Mouse (Mus musculus): ENCODE measurements at regions not wholly inside any gene's neighbourhood (a gene's known extent, or its start where the extent isn't known, plus 50 kb on each side); places are given as distances from the start of the nearest gene placed in this dataset.

DNA sequence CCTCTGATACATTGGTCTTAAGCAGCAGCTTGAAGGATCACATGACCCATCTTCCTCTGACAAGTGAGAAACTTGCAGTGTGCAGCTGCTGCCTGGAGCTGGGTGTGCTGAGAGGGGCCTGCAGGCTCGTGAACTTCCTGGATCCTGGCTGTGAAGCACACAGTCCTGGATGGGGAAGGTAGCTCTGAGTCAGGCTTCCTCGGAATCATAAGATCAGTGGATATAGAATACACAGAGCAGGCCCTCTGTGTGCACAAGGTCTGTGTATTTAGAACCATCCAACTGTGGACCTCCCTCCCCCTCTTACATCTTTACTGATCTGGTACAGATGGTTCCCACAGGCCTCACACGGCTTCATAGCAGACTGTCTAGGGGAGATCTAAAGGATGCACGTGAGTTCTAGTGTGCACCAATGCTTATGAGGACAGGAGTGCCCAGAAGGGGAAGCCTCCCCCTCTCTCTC, 143.1 kb upstream of the Gm26897 start:
- ATAC-seq (replicated peaks; ENCODE audit: low read depth, poor library complexity, severe bottlenecking), result peak; percentile 30; the same call in 1 of the 2 replicates

DNA sequence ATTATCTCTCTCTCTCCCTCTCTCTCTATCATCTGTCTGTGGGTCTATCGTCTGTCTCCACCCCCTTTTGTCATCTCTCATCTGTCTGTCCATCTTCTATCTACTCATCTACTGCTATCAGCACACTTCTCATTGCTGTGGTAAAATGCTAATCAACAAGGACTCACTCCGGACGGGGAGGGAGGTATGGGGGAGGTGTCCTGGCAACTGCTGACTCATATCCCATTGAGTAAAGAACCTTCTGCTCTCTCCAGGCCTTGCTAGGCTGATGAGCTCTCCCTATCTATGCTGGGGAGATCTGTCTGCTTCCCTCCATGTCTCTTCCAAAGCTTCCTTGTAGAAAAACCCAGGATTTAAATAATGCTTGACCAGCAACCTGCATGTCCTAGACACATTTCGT, 140.9 kb upstream of the Gm26897 start:
- ATAC-seq (replicated peaks; ENCODE audit: low read depth, poor library complexity, severe bottlenecking), result peak; percentile 44; the same call in 1 of the 2 replicates

DNA sequence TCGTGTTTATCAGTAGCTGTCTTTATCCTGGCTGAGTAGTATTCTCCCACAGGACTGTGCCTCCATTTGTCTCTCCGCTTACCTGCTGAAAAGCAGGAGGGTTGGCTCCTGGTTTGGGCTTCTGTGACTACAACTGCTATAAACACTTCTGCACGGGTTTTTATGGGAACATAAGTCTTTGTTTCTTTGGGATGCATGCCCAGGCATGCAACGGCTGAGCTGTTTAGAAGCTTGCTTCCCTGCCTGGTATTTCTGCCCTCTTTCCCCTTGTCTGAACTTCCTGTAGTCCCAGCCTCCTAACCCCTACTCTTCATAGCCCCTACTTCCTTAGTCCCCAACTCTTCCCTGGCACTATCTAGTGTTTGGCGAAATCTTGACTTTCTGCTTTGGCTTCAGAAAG, 139.6 kb upstream of the Gm26897 start:
- no peak for ATAC-seq (replicated peaks; ENCODE audit: low read depth, poor library complexity, severe bottlenecking)

DNA sequence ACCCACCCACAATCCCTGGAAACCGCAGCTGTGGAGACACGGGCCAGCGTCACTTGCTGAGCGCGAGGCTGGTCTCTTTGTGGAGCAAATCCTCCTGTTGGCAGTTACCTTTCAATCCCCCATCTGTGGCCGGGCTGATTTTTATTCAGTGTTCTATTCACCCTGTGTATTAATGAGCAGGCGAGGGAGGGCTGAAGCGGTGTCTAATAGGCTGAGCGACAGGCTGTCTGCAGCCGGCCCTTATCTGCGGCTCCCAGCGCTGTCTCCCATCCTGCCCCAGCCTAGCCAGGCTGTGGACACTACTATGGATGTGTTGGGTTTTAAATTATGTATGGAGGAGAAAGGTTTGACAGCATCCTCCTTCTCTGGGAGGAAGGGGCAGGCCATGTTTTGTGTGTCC, 138.3 kb upstream of the Gm26897 start:
- ATAC-seq (replicated peaks; ENCODE audit: low read depth, poor library complexity, severe bottlenecking), result peak; percentile 68

DNA sequence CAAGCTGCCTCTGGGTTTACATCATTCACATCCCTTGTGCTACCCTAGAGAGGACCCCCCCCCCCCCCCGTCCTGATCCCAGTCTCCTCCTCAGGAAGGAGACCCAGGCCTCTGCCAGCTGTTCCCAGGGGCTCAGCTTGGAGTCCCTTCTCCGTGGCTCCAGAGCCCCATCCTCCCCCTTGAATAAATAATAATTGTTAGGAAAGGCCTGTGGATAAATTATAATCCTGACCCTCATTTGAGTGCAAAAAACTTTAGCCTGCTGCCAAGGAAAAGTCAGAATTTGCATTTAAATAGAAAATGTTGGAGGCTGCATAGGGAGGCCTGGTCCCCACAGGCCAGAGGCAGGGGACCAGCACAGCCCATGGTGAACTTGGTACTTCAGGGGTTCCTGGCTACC, 136.0 kb upstream of the Gm26897 start:
- no peak for ATAC-seq (replicated peaks; ENCODE audit: low read depth, poor library complexity, severe bottlenecking)

DNA sequence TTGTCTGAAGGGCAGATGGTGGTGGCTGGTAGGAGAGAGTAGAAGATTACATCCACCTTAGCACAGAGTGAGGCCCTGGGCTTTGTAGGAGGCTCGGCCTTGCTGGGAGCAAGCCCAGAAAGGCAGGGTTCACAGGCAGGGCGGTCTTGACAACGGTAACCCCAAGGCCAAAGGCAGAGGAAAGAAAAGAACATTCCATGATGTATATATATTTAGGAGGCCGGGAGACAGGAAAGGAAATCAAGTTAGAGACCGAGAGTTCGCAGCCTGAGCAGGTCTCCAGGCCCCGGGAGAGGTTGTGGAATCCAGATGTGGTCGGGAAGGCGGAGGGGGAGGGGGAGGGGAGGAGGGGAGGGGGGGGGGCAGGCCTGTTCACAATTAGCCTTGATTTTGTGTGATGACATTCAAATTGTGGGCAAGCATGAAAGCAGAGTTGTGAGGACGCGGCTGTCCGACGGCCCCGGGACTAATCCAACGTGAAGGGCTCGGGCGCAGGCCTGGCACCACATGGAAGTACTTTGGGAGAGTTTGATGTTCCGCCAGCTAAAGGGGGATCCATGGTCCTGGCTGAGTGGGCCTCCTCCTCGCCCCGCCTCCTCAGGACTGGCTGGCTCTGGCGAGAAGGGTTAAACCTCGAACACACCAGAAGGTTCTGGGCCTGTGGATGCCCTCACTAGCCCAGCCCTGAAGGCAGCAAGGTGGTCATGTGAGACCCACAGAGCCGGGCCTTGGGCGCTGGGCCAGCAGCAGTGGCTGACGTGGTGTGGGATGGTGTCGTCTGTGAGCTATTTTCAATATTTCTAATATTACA, 131.8 kb upstream of the Gm26897 start:
- peak; percentile 43 for ATAC-seq (replicated peaks; ENCODE audit: low read depth, poor library complexity, severe bottlenecking)

DNA sequence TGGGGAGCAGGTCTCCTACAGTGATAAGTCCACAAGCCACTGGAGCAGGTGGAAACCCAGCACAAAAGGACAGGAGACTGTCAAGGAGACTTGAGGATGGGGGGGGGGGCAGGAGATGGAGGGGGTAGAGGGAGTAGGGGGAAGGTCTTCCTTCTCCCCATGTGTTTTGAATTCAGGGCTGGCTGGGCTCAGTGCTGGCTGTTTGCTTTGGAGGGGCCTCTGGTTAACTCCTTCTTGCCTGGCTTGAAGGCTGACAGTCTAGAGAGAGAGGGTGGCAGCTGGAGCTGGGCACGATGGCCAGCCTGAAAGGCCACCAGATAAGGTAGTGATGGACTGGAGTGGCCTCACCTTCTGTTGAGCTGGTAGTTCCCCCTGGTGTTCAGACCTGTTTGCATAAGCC, 120.0 kb upstream of the Gm26897 start:
- no peak for ATAC-seq (replicated peaks; ENCODE audit: low read depth, poor library complexity, severe bottlenecking)

DNA sequence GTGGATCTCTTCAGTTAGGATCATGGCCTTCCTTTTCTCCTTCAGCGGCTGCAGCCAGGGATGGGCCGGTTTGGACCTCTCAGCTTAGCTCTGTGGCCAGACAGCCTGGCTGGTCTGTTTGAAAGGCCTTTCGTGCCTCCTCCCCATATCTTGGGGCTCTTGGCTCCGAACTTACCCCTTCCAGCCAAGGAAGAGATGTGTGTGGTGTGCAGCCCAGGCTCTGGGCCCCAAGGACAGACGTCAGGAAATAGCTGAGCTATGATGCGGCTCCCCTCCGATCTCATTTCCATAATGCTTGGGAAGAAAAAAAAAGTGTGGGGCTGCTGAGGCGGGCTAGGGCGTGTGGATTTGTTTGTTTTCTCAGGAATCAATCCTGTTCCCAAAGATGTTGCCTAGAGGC, 113.8 kb upstream of the Gm26897 start:
- no peak for ATAC-seq (replicated peaks; ENCODE audit: low read depth, poor library complexity, severe bottlenecking)

DNA sequence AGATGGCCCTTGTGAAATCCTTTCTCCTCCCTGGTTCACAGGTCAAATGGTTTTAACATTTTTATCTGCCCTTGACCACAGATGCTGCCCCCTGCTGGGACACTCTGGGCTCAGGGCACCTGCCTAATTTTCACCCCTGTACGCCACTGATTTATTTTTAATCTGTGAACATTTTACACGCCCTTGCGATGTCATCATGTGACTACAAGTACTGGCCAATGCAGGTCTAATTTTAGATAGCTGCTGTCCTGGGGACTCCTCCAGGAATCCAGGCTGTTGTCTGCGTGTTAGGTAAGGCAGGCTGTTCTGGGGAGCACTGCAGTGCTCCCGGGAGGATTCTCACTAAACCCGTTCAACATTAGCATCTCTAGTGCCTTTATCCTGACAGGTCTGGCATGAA, 113.1 kb upstream of the Gm26897 start:
- ATAC-seq (replicated peaks; ENCODE audit: low read depth, poor library complexity, severe bottlenecking), result no peak

DNA sequence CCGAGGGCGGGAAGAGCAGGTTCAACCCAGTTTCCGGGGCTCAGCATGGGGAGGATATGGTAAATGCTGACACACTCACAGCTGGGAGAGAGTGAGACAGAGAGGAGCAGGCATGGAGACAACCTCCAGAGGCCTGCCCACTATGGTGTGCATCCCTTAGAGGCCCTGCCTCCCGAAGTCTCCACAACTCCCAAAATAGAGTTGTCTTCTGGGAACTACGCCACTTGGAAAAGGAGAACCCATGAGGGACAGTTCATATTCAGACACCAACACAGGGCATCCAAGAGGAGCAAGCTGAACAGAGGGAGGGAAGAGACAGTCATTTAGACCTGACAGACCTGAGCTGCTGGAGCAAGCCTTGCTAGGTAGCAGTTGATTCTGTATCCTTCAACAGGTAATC, 111.2 kb upstream of the Gm26897 start:
- no peak for ATAC-seq (replicated peaks; ENCODE audit: low read depth, poor library complexity, severe bottlenecking)

DNA sequence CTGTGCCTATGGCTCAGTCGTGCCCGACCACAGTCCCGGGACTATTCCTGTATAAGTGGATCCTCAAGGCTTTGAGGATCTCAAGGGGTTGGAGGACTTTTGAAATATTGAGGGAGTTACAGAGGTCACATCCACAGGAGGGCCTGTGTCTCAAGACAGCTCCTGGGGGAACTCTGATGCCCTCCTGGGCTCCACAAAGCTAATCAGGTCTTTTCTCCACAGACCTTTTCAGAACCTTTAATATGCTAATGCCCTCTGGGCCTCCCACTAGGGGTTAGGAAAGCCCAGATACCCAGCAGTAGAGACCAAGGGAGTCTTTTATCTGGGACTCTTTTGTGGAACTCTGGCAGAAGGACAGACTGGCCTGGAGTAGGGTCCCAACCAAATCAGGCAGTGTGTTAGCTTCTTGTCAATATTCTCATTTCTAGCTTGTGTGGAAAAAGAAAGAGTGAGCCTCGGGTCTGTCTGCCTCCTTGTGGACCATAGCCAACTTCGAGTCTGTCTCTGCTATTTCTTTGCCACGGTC, 107.4 kb upstream of the Gm26897 start:
- ATAC-seq (replicated peaks; ENCODE audit: low read depth, poor library complexity, severe bottlenecking), result no peak

DNA sequence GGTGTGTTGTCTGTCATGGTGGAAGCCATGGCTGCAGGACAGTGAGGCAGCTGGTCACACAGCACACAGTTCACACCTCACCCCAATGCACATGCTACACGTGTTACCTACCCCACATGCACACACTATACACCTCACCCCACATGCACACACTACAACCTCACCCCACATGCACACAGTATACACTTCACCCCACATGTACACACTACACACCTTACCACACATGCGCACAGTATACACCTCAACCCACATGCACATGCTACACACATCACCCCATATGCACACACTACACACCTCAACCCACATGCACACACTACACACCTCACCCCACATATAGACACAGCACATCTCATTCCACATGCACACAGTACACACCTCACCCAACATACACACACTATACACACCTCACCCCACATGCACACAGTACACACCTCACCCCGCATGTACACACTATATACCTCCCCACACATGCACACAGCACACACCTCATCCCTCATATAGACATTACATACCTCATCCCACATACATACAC, 103.3 kb upstream of the Gm26897 start:
- ATAC-seq (replicated peaks; ENCODE audit: low read depth, poor library complexity, severe bottlenecking), result no peak

DNA sequence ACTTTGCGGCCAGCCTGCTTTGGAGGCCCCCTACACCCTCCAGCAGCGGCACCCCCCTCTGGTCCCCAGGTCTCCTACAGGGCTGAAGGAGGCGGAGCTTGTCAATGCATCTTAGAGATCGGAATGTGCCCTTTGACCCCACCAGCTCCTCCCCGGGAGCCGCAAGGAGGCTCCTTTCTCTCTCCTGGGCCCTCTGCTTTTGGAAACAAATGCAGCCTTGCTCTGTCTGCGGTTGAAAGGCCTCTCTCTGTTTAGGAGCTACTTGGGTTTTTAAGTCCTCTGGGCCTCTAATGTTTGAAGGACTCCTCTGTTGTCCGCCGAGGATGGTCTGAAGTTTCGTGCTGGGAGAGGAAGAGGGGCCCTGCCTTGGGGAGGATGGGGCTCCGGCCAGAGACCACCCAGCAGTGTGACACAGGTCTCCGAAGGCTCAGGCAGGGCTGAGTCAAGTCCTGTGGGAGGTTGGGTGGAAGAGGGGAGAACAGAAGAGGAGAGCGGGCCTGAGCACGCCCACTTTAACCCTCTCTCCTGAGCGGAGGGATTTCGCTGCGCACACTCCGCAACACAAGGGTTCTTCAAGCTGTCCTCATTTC, 102.1 kb upstream of the Gm26897 start:
- ATAC-seq (replicated peaks; ENCODE audit: low read depth, poor library complexity, severe bottlenecking), result no peak

DNA sequence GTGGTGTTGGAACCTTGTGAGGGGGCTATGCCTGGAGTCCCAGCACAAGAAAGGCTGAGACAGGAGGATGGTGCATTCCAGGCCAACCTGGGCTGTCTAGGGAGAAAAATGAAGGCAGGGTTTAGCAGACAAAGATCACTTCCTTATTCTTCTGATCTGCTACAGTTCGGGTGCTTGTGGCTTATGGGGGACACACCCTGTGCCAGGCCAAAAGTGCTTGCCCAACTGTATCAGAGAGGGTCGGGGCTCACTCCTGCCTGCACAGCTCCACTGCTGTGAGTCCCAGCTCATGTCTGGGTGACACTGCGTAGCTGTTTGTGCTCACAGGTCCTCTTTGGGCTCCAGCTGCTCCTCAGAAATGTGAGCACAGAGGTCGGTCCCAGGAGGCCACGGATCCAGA, 98.6 kb upstream of the Gm26897 start:
- peak; percentile 64 for ATAC-seq (replicated peaks; ENCODE audit: low read depth, poor library complexity, severe bottlenecking)

DNA sequence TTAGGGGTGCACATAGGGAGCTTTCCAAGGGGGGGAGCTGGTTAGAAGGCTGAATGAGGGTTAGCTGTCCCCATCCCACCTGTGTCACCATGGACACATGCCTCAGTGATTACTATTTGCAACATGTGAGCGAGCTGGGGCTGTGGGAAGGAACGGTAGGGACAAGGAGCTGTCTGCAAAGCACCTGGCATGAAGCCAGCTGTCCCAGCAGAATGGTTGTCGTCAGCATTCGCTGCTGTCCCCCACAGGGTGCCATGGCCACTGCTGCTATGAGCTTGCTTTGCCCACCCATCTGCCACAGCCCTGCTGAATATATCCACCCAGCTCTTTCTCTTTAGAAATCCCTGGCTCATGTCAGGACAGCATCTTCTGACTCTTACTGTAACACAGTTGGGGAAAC, 96.8 kb upstream of the Gm26897 start:
- ATAC-seq (replicated peaks; ENCODE audit: low read depth, poor library complexity, severe bottlenecking), result no peak

DNA sequence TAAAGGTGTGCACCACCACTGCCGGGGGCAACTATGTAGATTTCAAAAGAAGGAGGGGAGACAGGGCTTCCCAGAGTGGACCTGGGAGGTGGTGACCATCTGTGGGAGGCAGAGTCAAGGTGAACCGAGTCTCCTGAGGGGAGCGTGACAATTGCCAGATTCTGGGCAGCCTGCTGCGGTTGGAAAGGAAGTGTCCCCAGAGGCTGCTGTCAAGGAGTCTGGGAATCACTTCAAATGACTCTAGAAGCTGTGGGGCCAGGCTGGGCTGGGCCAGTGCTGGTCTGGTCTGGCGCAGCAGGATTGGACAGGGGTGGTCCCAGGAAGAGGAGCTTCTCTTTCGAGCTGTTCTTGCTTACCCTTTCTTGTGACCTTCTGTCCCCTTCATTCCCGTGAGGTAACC, 95.4 kb upstream of the Gm26897 start:
- ATAC-seq (replicated peaks; ENCODE audit: low read depth, poor library complexity, severe bottlenecking), result no peak

DNA sequence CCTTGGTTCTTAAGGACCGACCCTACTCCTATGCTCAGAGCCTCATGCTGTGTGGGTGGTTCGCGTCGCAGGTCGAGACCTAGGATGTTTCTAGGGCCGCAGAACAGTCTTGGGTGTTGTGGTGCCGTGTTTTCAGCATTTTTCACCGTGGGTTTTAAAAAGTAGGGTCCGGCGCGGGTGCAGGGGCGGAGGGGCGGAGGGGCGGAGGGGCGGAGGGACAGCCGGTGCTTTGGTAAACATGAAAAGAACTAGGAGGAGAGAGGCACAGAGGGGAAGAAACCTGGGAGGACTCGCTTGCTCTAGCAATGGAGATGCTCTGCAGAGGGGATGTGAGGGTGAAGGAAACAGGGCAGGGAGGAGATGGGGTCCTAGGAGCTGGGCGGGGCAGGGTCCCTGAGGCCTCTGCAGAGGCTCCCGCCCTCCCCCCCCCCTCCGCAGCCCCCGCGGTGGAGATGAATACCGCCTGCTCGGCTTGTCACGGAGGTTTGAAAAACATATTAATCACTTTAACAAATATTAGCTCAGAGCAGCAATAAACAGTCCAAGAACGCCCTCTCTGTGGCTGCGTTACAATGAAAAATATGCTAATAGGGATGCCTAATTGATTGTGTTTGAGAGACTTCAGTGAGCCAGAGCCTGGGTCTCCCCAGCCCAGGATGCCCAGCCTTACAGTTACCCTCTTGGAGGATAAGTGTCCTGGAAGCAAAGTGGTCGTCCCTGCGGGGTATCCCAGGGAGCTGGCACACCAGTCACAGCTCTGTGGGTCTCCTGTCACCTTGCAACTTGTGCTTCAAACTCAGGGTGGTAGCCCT, 94.0 kb upstream of the Gm26897 start:
- ATAC-seq (replicated peaks; ENCODE audit: low read depth, poor library complexity, severe bottlenecking), result no peak

DNA sequence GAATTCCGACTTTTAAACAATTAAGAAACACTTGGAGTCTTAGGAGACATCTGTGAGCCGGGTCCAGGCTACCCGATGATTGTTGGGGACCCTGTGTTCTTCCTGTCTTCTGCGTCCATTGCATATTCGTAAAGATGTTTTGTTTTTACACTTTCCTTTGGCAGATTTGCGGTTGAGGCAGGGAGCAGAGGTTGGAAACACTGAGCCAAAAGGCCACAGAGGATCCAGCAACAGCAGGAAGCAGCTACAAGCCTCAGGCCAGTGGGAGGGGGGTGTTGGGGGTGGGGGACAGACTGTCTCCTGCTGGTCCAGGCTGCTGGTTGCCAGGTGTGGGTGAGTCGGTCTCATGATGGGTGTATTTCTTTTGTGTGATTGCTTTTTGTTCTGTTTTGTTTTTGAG, 92.7 kb upstream of the Gm26897 start:
- no peak for ATAC-seq (replicated peaks; ENCODE audit: low read depth, poor library complexity, severe bottlenecking)

DNA sequence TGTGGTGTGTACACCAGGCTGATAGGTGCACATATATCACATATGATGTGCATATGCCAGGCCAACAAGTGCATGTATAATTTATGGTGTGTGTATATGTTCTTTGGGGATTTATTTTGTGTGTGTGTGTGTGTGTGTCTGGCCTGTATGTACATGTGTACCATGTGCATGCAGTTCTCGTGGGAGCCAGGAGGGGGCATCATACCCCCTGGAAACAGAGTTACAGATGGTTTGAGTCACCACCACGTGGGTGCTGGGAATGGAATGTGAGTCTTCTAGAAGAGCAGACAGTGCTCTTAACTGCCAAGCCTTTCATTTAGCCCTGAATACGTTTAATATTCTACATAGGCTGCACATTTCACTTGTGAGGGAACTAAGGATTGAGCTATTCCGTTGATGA, 92.0 kb upstream of the Gm26897 start:
- ATAC-seq (replicated peaks; ENCODE audit: low read depth, poor library complexity, severe bottlenecking), result no peak

DNA sequence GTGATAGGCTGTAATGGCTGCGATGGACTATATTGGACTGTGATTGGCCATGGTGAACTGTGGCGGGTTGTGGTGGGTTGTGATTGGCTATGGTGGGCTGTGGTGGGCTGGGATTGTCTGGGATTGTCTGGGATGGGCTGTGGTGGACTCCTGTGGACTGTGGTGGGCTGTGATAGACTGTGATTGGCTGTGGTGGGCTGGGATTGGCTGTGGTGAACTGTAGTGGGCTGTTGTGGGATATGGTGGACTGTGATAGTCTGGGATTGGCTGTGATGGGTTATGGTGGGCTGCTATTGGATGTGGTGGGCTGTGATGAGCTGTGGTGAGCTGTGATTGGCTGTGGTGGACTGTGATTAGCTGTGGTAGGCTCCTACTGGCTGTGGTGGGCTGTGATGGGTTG, 89.6 kb upstream of the Gm26897 start:
- ATAC-seq (replicated peaks; ENCODE audit: low read depth, poor library complexity, severe bottlenecking), result peak; percentile 39; the same call in 1 of the 2 replicates

DNA sequence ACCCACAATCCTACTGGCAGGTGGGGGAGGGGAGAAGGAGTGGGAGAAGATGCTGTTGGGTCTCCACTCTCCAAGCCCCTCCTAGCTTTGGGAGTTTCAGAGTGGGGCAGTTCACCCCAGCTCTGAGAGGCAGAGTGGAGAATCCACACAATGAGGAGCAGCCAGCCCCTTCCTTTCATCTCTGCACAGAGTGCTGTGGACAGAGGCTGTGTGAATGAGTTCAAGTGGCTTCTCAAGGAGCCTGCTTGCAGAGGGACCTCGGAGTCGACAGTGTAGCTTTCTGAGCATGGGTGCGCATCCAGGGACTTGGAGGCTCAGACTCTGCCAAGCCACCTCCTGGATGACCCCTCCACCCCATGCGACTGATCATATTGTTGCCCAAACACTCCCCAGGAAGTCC, 88.9 kb upstream of the Gm26897 start:
- ATAC-seq (replicated peaks; ENCODE audit: low read depth, poor library complexity, severe bottlenecking), result no peak
